Mouse (Mus musculus) forebrain, embryonic 10.5 days (tissue): Measurements from ENCODE around the gene Unc13d. TPM values are rescaled to one million over a fixed set of nuclear protein-coding genes. Genes with fewer than 3 reads are reported as not detected.

Source experiments
- DNase-seq: peaks from one replicate; pipeline ENCODE4 v3.0.0-alpha.2; 2017; ENCODE audit warnings: low spot score; ENCODE audit errors: extremely low spot score
- H3K27ac ChIP-seq: fragments of 300-500 bp; sonication (generic); 2 replicates; pipeline ENCODE4 v1.5.1; 2016; ENCODE audit warnings: mild to moderate bottlenecking
- H3K27me3 ChIP-seq: fragments of 300-500 bp; sonication (generic); 2 replicates; pipeline ENCODE4 v1.6.1; 2016; ENCODE audit warnings: mild to moderate bottlenecking; ENCODE audit not compliant: poor library complexity, severe bottlenecking
- H3K36me3 ChIP-seq: fragments of 300-500 bp; sonication (generic); replicated peaks from 2 replicates; pipeline ENCODE4 v1.6.1; 2016; ENCODE audit warnings: mild to moderate bottlenecking, moderate library complexity
- H3K4me1 ChIP-seq: fragments of 300-500 bp; sonication (generic); 2 replicates; pipeline ENCODE4 v1.6.1; 2016
- H3K4me3 ChIP-seq: fragments of 300-500 bp; sonication (generic); 2 replicates; pipeline ENCODE4 v1.5.1; 2016; ENCODE audit warnings: mild to moderate bottlenecking, moderate library complexity
- H3K9me3 ChIP-seq: fragments of 300-500 bp; sonication (generic); 2 replicates; pipeline ENCODE4 v1.6.1; 2016; ENCODE audit warnings: mild to moderate bottlenecking, moderate library complexity
- WGBS: fragments of 180-500 bp; shearing (Covaris S2); methylation state at CpG from one replicate; pipeline ENCODE4 v1.1.7; 2016; 5-methylcytosine and 5-hydroxymethylcytosine counted together
- polyA plus RNA-seq: library from polyadenylated mRNA; unstranded; fragments of >200 nt; fragmentation: Nextera tagmentation; extraction: Ambion mirVana; gene quantifications from 2 replicates; pipeline ENCODE4 v1.2.1, GENCODE M21; 2016

Unc13d gene
- polyA plus RNA-seq, 1 experiment from 2014 or later: 3.7 TPM

DNA sequence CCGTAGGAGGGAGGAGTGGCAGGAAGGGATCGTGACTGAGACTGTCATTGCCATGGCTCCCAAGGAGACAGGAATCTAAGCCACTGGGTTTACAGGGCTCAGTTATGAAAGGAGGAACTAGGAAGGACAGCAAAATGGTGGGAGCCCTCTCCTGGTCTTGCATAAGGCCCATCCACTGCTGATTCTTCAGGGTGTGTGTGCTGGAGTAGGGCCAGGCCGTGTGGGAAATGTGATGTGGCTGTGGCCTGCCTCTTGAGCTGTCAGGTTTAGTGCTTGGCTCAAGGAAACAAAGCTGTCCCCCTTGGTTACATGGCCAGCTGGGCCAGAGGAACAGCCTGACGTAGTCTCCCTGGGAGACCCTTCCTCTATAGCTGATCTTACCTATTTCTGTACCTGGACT, 27.6 kb downstream of the Unc13d start:
- Histone ChIP-seq H3K27ac (no peak overlapping the region), H3K4me1 (no peaks in the 10 kb centered on the region), H3K4me3 (no peak overlapping the region), H3K36me3 (peaks cover 100% of the 10 kb centered on the region), H3K9me3 (peaks cover 5% of the 10 kb centered on the region; the same call in 1 of the 2 replicates), H3K27me3 (no peaks in the 10 kb centered on the region)
- no peak for DNase-seq
- 91% methylated on average over 4 of the region's 4 CpGs for WGBS

DNA sequence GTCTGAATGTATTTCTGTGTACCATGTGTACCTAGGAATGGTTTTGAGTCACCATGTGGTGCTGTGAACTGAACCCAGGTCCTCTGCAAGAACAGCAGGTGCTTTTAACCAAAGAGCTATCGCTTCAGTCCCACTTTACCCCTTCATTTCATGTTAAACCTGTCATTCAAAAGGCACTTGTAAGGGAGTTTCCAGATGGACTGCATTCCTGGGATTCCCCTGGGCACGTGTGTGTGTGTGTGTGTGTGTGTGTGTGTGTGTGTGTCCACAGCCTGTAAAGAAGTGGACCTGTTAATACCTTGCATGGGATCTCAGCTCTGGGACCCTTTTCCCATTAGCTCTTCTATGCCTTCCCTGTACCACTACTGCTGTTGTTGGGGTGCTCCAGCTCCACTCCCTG, 28.2 kb downstream of the Unc13d start:
- H3K9me3 ChIP-seq: peaks cover 5% of the 10 kb centered on the region; the same call in 1 of the 2 replicates
- H3K27ac ChIP-seq: no peak overlapping the region
- no peaks in the 10 kb centered on the region for H3K4me1 ChIP-seq
- DNase-seq: no peak
- 88% methylated on average over 2 of the region's 2 CpGs for WGBS
- no peaks in the 10 kb centered on the region for H3K27me3 ChIP-seq
- no peak overlapping the region for H3K4me3 ChIP-seq
- peaks cover 100% of the 10 kb centered on the region for H3K36me3 ChIP-seq

DNA sequence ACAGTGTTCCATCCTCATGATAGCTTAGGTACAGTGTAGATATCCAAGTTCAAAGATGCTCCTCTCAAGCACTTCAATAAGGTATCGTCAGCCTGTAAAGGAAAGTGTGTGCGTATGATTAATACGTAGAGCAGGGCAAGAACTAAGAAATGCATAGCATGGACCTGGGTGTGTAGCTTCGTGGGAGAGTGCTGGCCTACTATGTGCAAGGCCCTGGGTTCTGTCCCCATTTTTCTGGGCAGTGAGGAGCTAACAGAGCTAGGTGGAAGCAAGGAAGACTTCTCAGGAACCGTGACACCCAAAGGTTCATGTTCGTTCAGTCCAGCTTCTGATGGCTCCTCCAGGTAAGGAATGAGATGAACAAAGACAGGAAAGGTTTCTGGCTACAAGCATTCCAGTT, 32.6 kb downstream of the Unc13d start:
- H3K4me3 ChIP-seq: no peak overlapping the region
- H3K9me3 ChIP-seq: peaks cover 9% of the 10 kb centered on the region; the same call in 1 of the 2 replicates
- 94% methylated on average over 6 of the region's 6 CpGs for WGBS
- no peak for DNase-seq
- H3K4me1 ChIP-seq: no peaks in the 10 kb centered on the region
- no peak overlapping the region for H3K27ac ChIP-seq
- H3K36me3 ChIP-seq: peaks cover 99% of the 10 kb centered on the region
- no peaks in the 10 kb centered on the region for H3K27me3 ChIP-seq

DNA sequence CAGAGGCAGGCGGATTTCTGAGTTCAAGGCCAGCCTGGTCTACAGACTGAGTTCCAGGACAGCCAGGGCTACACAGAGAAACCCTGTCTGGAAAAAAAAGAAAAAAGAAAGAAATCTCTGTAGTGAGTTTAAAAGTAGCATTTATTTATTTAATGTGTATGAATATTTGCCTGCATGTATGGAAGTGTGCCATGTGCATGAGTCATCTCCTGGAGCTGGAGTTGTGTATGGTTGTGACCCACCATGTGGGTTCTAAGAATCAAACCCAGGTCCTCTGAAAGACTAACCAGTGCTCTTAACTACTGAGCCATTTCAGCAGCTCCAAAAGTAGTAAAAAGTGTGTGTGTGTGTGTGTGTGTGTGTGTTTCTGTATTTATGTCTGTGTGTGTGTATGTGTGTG, 34.5 kb downstream of the Unc13d start:
- 97% methylated on average over 1 of the region's 1 CpGs for WGBS
- H3K36me3 ChIP-seq: peaks cover 99% of the 10 kb centered on the region
- peaks cover 4% of the 10 kb centered on the region; the same call in 1 of the 2 replicates for H3K9me3 ChIP-seq
- no peaks in the 10 kb centered on the region for H3K27me3 ChIP-seq
- DNase-seq: no peak
- H3K4me3 ChIP-seq: no peak overlapping the region
- no peak overlapping the region for H3K27ac ChIP-seq
- no peaks in the 10 kb centered on the region for H3K4me1 ChIP-seq

DNA sequence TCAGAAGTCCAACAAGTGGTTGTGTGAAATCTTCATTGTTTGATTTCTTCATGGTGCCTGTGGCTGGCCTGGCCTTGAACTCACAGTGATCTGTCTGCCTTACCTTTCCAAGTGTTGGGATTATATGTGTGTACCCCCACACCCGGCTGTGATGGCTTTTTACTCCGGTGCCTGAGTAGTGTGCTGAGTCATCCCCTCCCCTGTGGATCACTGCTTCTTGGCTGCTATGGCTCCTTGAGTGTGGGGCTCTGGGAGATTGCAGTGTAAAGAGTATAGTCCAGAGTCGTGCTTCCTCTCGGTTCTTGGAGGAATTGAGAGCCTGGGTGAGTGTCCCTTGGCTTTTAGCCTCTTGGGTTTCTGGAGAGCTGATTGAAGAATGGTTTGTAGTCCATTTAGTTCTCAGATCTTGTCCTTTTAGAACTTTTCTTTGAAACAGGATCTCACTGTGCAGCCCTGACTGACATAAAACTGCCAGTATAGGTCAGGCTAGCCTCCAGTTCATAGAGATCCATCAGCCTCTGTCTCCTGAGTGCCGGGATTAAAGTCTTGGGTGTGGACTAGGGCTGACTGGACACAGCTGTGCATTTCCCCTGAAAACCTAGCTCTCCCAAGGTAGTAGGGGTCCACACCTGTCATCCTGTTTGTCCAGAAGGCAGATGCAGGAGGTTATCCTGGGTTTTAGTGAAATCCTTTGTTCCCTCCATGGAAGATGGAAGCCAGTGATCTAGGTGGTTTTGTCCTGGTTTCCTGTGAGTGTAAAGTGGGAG, 35.2 kb downstream of the Unc13d start:
- 87% methylated on average over 5 of the region's 5 CpGs for WGBS
- Histone ChIP-seq H3K4me1 (no peaks in the 10 kb centered on the region), H3K27me3 (no peaks in the 10 kb centered on the region), H3K36me3 (peaks cover 99% of the 10 kb centered on the region), H3K4me3 (no peak overlapping the region), H3K9me3 (peaks cover 4% of the 10 kb centered on the region; the same call in 1 of the 2 replicates), H3K27ac (no peak overlapping the region)
- no peak for DNase-seq

DNA sequence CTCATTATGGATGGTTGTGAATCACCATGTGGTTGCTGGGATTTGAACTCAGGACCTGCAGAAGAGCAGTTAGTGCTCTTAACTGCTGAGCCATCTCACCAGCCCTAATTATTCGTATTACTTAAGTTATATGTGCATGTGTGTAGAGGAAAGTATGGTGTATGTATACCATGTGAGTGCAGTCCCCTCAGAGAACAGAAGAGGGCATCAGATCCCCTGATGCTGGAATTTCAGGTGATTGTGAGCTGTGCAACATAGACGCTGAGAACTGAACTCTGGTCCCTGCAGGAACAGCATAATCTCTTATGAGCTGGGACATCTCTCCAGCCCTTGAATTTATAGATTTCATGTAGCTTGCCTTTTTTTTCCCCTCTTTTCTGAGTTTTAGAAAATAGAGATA, 35.9 kb downstream of the Unc13d start:
- Histone ChIP-seq H3K9me3 (peaks cover 4% of the 10 kb centered on the region; the same call in 1 of the 2 replicates), H3K27ac (no peak overlapping the region), H3K27me3 (no peaks in the 10 kb centered on the region), H3K36me3 (peaks cover 98% of the 10 kb centered on the region), H3K4me1 (no peaks in the 10 kb centered on the region), H3K4me3 (no peak overlapping the region)
- 96% methylated on average over 2 of the region's 2 CpGs for WGBS
- no peak for DNase-seq

DNA sequence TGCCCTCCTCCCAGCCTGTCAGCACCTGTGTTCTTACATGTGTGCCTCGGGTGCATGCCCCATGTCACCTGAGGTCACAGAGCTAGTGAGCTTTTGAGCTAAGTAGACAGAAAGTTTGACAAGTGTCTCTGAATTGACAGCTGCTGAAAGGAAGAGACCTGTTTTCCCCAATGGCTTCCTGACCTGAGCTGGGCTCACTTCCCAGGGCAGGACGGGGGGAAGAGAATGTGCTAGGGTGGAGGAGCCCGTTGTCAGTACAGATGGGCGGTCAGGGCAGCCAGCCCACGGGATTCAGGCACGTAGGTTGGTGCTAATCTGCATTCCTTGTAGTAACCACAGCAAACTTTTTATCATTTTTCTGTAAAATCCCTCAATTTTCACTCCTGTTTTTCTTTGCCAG, 37.2 kb downstream of the Unc13d start:
- no peaks in the 10 kb centered on the region for H3K4me1 ChIP-seq
- H3K36me3 ChIP-seq: peaks cover 95% of the 10 kb centered on the region
- H3K27me3 ChIP-seq: no peaks in the 10 kb centered on the region
- H3K27ac ChIP-seq: no peak overlapping the region
- H3K4me3 ChIP-seq: no peak overlapping the region
- 96% methylated on average over 6 of the region's 6 CpGs for WGBS
- DNase-seq: no peak
- peaks cover 4% of the 10 kb centered on the region; the same call in 1 of the 2 replicates for H3K9me3 ChIP-seq

DNA sequence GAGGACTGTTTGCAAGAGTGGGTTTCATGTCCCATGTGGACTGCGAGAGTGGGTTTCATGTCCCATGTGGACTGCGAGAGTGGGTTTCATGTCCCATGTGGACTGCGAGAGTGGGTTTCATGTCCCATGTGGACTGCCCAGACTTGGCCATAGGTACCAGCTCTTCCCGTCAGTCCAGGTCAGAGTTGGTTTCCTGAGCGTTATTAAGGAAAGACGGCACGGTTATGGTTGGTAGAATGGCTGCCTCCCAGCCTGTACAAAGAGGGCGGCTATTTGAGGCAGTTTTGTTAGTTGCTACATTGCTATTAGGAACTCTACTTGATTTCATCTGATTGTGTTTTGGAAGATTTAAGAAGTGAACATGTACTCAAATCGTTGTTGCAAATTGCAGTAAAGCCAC, 39.9 kb downstream of the Unc13d start:
- Histone ChIP-seq H3K4me3 (no peak overlapping the region), H3K27ac (no peak overlapping the region), H3K27me3 (no peaks in the 10 kb centered on the region), H3K36me3 (peaks cover 94% of the 10 kb centered on the region), H3K4me1 (peaks cover 5% of the 10 kb centered on the region), H3K9me3 (peaks cover 4% of the 10 kb centered on the region; the same call in 1 of the 2 replicates)
- DNase-seq: no peak
- WGBS: 96% methylated on average over 9 of the region's 9 CpGs

DNA sequence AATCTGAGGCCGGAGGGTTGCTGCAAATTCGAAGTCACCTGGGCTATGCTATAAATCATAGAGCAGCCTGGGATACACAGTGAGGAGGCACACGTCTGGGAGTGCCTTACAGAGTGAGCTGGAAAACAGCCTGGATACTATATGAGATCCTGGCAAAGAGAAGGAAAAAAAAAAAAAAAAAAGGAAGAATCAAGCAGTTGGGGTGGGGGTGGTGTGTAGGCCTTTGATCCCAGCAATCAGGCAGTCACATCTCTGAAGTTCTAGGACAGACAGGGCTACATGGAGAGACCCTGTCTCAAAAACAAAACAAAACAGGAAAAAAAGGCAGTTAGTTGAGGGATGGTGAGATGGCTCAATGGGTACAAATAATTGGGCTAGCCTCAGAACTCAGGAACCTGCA, 41.1 kb downstream of the Unc13d start:
- WGBS: 100% methylated on average over 3 of the region's 3 CpGs
- Histone ChIP-seq H3K27me3 (no peaks in the 10 kb centered on the region), H3K27ac (no peak overlapping the region), H3K4me3 (no peak overlapping the region), H3K9me3 (peaks cover 1% of the 10 kb centered on the region; the same call in 1 of the 2 replicates), H3K36me3 (peaks cover 93% of the 10 kb centered on the region), H3K4me1 (peaks cover 16% of the 10 kb centered on the region)
- DNase-seq: no peak

DNA sequence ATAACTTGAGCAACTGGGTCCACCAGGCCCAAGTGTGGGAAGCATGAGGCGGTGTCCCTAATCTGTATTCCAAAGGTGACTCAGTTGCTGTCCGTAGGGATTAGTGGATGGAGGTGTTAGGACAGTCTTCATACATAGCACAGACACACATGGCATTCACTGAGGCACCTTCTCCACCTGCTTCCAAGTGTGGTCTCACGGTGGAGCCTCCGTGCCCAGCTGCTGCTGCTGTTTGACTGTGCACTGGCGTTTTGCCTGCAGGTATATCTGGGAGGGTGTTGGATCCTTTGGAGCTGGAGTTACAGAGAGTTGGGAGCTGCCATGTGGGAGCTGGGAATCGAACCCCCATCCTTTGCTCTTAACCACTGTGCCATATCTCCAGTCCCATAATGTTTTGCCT, 43.2 kb downstream of the Unc13d start:
- Histone ChIP-seq H3K4me1 (peaks cover 29% of the 10 kb centered on the region), H3K27ac (no peak overlapping the region), H3K36me3 (peaks cover 74% of the 10 kb centered on the region), H3K9me3 (no peaks in the 10 kb centered on the region), H3K4me3 (no peak overlapping the region), H3K27me3 (no peaks in the 10 kb centered on the region)
- DNase-seq: no peak
- WGBS: 96% methylated on average over 6 of the region's 6 CpGs

DNA sequence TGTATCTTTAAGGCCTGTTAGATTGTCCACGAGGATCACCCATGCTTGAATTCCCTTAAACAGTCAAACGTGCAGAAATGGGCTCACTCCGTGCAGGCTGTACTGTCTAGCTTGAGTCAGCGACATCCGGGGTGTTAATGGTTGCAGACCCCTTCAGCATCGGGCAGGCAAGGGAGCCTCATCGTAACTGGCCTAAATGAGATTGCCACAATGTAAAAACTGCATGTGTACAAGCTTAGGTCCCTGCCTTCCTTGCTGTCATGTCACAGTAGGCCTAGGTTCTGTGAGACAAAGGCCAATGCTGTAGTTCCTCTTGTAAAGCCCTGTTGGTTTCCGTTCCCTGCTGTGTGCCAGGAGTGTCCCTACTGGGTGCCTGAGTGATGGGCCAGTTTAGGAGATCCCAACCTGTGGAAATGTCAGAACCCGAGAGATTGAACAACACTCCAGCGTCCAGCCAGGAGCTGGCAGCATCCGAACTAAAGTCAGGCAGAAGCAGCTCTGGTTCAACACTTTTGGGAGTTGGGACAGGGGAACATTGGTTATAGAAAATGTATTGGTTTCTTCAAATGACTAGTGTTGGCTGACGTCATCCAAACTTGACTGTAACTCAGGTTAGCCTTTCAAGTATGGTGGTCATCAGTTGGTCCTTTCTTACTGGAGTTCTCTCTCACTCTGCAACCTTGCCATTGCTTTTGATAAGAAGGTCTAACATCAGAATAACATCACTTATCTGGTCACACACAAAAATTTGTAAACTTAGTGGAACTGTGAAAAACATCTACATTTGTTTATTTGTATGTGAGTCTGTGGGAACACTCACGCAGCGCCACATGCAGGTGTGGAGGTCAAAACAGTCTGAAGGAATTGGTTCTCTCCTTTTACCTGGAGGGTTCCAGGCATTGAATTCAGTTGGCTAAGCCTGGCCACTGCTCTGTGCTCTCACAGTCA, 46.6 kb downstream of the Unc13d start:
- H3K4me1 ChIP-seq: peaks cover 34% of the 10 kb centered on the region
- peaks cover 41% of the 10 kb centered on the region for H3K36me3 ChIP-seq
- H3K27ac ChIP-seq: peak overlapping the region; percentile 99
- no peaks in the 10 kb centered on the region for H3K27me3 ChIP-seq
- H3K9me3 ChIP-seq: no peaks in the 10 kb centered on the region
- no peak for DNase-seq
- WGBS: 33% methylated on average over 14 of the region's 14 CpGs
- peak overlapping the region; percentile 83 for H3K4me3 ChIP-seq

DNA sequence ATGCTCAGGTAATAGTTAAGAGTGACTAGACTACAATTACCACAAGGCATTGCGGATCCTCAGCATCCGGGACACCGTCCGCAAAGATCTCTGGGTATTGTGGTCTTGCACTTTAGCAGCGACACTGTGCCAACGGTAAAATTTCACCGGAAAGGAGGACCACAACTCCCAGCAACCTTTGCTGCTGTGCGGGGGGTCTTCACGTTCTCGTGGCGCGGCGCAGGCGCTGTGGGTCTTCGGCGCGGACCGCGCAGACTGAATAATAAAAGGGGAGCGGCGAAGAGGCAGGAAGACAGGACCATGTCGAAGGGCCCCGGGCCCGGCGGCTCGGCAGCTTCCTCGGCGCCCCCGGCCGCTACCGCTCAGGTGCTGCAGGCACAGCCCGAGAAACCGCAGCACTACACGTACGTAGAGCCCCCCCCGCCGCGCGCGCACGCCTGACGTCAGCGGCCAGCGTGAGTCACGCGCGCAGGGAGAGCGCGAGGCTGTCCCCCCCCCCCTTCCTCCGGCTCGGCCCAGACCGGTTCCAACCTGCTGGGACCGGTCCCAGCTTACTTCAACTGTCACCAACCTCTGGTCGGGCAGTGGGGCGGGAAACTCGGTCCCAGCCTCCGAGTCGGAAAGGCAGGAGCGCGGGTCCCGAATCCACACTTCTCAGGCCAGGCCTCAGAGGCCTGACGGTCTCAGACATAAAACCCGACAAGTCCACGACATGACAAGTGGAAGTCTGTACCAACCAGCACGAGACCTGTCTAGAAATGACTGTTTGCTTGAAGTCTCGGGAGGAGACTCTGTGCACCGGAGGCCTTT, 47.5 kb downstream of the Unc13d start, which contains the start of gene Unk:
Unk (plus strand) TSS at position 235 of the 810 bp plus-strand sequence.
- Histone ChIP-seq H3K4me1 (peaks cover 34% of the 10 kb centered on the region), H3K4me3 (peak within 1 kb of the TSS; percentile 83), H3K9me3 (no peaks in the 10 kb centered on the region), H3K27ac (peak within 1 kb of the TSS; percentile 99), H3K27me3 (no peaks in the 10 kb centered on the region), H3K36me3 (peaks cover 35% of the 10 kb centered on the region)
- DNase-seq: peak; percentile 99
- WGBS: under 1% methylated on average over 67 of the region's 67 CpGs
